Mouse (Mus musculus) heart, adult 11 months (tissue): ENCODE measurements at regions not wholly inside any gene's neighbourhood (a gene's known extent, or its start where the extent isn't known, plus 50 kb on each side); places are given as distances from the start of the nearest gene placed in this dataset.

Experiments
- DNase-seq: peaks from one replicate; pipeline ENCODE4 v3.0.0; 2022

DNA sequence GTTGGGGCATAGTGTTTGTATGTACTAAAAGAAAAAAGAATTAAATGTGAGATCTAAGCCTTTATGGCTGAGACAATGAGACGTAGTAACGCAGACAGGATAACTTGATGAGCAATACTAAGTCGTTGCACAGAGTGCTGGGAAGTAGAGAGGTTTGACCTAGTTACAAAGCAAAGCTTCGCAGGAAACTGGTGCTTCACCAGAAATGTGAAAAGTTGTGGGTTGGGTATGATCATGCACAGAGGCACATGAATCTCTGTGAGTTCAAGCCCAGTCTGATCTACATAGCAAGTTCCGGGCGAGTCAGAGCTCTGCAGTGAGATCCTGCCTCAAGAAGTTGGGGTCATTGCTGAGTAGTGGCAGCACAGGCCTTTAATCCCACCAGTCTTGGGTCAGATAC, 65.3 kb upstream of the Jmy start:
- peak; percentile 61 for DNase-seq

DNA sequence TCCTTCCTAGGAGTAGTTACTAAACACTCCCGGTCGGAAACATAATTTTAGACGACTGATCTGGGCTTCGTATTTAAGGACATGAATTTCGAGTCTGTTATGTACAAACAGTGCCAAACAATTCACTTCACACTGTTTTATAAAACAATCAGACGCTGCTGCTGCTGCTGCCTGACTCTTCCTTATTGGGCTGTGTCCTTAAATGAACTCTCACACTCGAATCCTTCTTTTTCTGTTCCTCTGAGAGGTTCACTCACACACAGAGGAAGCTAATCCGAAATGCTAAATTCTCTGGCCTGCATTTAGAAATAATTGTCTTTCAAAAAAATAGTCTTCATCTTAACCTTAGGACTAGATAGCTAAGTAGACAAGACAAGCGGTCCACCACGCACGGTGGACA, 64.5 kb upstream of the Jmy start:
- no peak for DNase-seq

DNA sequence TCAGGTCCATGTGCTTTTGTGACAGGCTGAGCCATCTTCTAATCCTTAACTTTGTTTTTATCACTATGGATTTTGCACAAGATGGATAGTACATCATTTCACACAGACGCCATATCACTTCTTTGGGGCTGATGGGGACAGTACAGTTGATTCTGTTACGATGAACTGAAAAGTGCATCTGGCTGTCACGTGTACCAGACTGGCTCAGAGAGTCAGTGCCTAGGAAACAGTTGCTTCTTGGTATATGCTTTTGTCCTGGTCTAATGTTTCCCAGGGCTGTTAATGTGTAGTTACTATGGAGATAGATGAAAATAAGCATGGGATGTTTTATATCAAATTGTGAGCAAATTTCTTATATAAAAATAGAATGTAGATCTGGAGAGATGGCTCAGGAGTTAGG, 60.7 kb upstream of the Jmy start:
- peak; percentile 29 for DNase-seq

DNA sequence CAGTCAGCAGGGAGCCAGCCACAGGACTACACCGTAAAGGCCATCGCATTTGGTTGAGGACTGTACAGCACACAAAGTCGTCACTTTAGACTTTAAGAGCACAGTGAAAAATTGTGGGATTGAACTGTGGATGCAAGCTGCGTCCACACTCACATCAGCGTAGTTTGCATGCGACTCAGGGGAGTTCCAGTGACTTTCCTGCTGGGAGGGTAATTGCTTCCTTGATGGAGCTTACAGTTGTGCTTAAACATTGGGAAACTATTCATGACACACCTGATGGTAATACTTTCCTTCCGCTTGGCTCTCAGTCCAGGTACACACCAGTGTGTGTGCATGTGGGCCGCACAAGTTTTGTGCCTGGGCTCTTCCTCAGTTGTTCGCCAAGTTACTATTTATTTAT, 59.0 kb upstream of the Jmy start:
- peak; percentile 21 for DNase-seq

DNA sequence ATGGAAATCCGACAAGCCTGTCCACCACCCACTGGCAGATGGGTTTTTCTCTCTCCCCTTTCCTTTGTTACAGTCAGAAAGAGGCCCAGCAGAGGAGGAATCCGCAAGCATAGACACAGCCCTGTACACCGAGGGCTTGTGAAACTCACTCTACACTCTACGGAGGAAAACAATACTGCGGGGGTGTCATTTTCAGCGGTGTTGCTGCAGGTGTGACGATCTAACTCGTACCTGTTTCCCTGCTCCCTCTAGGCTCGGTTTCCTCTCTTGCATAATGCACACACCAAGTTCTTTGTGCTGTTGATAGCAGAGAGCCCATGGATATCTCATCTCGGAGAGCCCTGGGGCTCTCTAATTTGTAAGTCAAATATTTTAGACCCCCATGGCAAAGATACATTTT, 56.5 kb upstream of the Jmy start:
- peak; percentile 59 for DNase-seq

DNA sequence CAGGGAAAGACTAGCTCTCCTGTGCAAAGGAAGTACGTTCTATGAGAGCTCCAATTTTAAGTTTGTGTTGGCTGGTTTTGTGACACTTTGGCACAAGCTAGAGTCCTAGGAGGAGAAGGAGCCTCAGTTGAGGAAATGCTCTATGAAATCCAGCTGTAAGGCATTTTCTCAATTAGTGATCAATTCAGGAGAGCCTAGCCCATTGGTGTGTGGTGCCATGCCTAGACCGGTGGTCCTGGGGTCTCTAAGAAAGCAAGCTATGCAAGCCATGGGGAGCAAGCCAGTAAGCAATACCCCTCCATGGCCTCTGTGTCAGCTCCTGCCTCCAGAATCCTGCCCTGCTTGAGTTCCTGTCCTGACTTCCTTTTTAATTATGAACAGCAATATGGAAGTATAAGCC, 55.3 kb upstream of the Jmy start:
- DNase-seq = peak; percentile 70

DNA sequence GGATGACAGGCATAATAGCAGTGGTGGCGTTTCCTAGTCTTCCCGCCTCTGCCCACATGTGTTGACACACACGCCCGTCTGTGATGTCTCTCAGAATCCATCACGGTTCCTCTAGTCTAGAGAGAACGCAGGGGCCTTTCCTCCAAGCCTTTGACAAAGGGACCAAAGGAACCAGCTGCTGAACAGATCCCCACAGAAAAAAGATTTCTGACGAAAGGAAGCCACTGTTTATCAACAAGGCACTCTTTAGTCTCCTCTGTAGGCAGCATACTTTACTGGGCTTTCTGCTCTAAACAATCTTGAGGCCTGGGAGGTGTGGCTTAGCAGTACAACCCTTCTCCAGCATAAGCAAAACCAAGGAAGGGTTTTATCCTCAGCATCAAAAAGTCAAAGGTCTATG, 54.3 kb upstream of the Jmy start:
- DNase-seq = peak; percentile 77

DNA sequence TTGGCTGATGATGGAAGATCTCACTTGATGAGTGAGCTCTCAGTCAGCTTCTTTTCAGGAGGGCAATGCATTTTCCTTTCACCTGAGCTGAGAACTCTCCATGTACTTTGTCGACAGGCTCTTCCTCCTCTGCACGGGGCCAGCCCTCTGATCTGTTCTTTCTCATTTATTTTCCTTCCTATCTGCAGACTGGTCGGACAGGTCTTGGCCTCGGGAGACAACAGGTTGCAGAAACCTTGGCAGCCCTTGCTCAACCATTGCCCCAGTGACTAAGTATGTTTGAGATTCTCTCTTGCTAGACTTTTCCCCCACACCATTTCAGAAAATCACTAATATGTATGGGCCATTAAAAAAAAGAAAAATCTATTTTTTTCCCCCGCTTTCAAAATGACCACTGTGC, 53.7 kb upstream of the Jmy start:
- DNase-seq = no peak

DNA sequence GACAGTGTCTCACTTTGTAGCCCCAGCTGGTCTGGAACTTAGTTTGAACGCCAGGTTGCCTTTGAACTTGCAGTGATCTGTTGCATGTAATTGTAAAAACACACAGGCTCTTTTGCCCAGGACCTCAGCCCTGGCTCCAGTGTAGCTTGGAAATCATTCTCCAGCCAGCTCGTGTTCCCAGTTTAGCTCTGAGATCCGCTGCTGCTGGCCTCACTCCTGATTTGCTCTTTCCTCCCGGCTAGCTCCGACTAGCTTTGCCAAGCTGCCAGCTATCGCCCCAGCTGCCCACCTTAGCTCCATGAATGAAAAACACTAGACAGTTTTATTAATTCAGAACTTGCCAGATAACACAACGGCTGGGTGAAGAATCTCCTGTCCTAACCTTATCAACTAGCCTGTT, 50.7 kb upstream of the Jmy start:
- DNase-seq = peak; percentile 90
